Mouse (Mus musculus) stomach, embryonic 15.5 days (tissue): ENCODE results near the gene Arnt. TPM values are rescaled to one million over a fixed set of nuclear protein-coding genes. Genes with fewer than 3 reads are reported as not detected.
A peak's percentile ranks its signal among the peaks of the same experiment; 100 is the strongest.
"Not testable (repeated sequence)": the region's sequence is repeated elsewhere in the genome, so short reads cannot be mapped to it uniquely, and the experiment has no call there.

Source experiments
- ATAC-seq: fragments of 200-750 bp; cut with Nextera tagmentation; 2 replicates; pipeline ENCODE4 v1.8.0; 2017; ENCODE audit warnings: low read depth, moderate number of reproducible peaks, moderate TSS enrichment; ENCODE audit not compliant: insufficient read depth, low FRiP score
- H3K27ac ChIP-seq: fragments of 300-500 bp; sonication (generic); 2 replicates; pipeline ENCODE4 v1.5.1; 2015; ENCODE audit warnings: mild to moderate bottlenecking, inconsistent platforms
- H3K27me3 ChIP-seq: fragments of 300-500 bp; sonication (generic); replicated peaks from 2 replicates; pipeline ENCODE4 v1.6.1; 2015; ENCODE audit warnings: inconsistent platforms
- H3K36me3 ChIP-seq: fragments of 300-500 bp; sonication (generic); 2 replicates; pipeline ENCODE4 v1.6.1; 2015; ENCODE audit warnings: inconsistent platforms
- H3K4me1 ChIP-seq: fragments of 300-500 bp; sonication (generic); 2 replicates; pipeline ENCODE4 v1.6.1; 2015; ENCODE audit warnings: inconsistent platforms
- H3K4me2 ChIP-seq: fragments of 300-500 bp; sonication (generic); 2 replicates; pipeline ENCODE4 v1.6.1; 2015; ENCODE audit warnings: mild to moderate bottlenecking, inconsistent platforms
- H3K4me3 ChIP-seq: fragments of 300-500 bp; sonication (generic); replicated peaks from 2 replicates; pipeline ENCODE4 v1.5.1; 2015; ENCODE audit warnings: inconsistent platforms
- H3K9ac ChIP-seq: fragments of 300-500 bp; sonication (generic); 2 replicates; pipeline ENCODE4 v1.6.1; 2015; ENCODE audit warnings: inconsistent platforms
- H3K9me3 ChIP-seq: fragments of 300-500 bp; sonication (generic); 2 replicates; pipeline ENCODE4 v1.6.1; 2016; ENCODE audit warnings: inconsistent platforms
- WGBS: fragments of 180-500 bp; shearing (Covaris S2); methylation state at CpG from one replicate; pipeline ENCODE4 v1.1.7; 2015; 5-methylcytosine and 5-hydroxymethylcytosine counted together
- polyA plus RNA-seq: library from polyadenylated mRNA; unstranded; fragments of >200 nt; fragmentation: Nextera tagmentation; extraction: Ambion mirVana; gene quantifications from 2 replicates; pipeline ENCODE4 v1.2.1, GENCODE M21; 2015

The Arnt gene
- polyA plus RNA-seq, 1 experiment from 2014 or later = 38.6 TPM

DNA sequence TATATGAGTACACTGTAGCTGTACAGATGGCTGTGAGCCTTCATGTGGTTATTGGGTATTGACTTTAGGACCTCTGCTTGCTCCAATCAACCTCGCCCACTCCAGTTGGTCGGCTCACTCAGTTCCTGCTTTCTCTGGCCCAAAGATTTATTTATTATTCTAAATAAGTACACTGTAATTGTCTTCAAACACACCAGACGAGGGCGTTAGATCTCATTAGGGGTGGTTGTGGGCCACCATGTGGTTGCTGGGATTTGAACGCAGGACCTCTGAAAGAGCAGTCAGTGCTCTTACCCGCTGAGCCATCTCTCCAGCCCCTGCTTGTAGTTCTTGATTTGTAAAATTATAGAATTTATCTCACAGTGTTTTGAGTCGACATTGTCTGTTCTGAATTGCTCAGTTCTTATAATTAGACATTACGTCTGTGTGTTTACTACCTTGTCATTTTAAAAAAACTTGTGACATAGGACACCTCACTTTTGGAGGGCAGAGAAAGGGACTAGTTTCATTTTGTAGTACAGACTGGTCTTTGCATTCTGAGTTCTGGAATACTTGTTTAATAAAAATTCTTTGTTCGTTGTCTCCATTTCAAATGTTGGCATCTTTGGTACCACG is 780 bp upstream of the Arnt start:
- H3K27ac ChIP-seq = peak overlapping the region; percentile 65; the same call in 1 of the 2 replicates
- H3K4me3 ChIP-seq = peak overlapping the region; percentile 77
- H3K27me3 ChIP-seq = no peaks in the 10 kb centered on the region
- no peaks in the 10 kb centered on the region for H3K9me3 ChIP-seq
- H3K9ac ChIP-seq = no peak overlapping the region
- H3K36me3 ChIP-seq = 0 out of 2 replicates have a peak, but pooled peaks cover 11% of the 10 kb centered on the region
- 69% methylated on average over 10 of the region's 10 CpGs for WGBS
- H3K4me2 ChIP-seq = peak overlapping the region; percentile 52
- no peak for ATAC-seq
- H3K4me1 ChIP-seq = no peaks in the 10 kb centered on the region

DNA sequence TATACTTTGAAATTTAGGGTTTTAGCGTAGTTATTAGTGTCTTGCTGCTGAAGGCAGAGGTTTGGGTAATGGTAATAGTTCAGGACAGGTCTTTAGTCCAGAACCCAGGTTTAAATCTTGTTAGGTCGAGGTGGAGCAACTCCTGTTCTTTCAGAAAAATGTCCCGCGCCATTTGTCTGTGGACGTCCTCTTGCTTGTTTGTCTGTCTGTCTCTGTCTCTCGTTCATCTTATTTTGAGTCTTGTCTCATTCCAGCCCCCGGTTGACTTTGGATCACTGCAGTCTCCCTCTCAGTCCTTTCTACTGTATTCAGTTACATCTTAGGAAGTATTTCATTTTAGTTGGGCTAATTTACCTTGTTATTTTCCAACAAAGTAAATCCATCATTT is 789 bp downstream of the Arnt start:
- 2% methylated on average over 7 of the region's 7 CpGs for WGBS
- H3K27me3 ChIP-seq = no peaks in the 10 kb centered on the region
- H3K4me2 ChIP-seq = peak overlapping the region; percentile 52
- H3K4me3 ChIP-seq = peak overlapping the region; percentile 77
- peak overlapping the region; percentile 63 for H3K9ac ChIP-seq
- H3K36me3 ChIP-seq = peaks cover 16% of the 10 kb centered on the region; the same call in 1 of the 2 replicates
- no peak for ATAC-seq
- no peaks in the 10 kb centered on the region for H3K9me3 ChIP-seq
- peak overlapping the region; percentile 65; the same call in 1 of the 2 replicates for H3K27ac ChIP-seq
- H3K4me1 ChIP-seq = no peaks in the 10 kb centered on the region

DNA sequence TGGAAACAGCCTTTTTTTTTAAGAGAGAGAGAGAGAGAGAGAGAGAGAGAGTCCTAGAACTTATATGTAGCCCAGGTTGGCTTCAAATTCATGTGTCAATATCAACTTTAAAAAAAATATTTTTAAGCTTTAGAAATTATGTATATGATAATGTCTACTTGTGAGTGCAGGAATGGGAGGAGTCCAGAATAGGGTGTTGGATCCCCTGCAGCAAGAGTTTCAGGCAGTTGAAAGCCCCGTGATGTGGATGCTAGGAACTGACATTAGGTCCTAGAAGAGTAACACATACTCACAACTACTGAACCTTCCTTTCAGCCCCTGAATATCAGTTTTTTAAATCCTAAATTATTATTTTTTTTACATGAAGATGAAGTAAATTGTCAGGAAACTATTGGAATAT is 1.4 kb downstream of the Arnt start:
- no peak for ATAC-seq
- Histone ChIP-seq H3K4me3 (no peak overlapping the region), H3K9me3 (no peaks in the 10 kb centered on the region), H3K4me2 (peak overlapping the region; percentile 52; the same call in 1 of the 2 replicates), H3K9ac (no peak overlapping the region), H3K27me3 (no peaks in the 10 kb centered on the region), H3K4me1 (no peaks in the 10 kb centered on the region), H3K36me3 (peaks cover 16% of the 10 kb centered on the region; the same call in 1 of the 2 replicates), H3K27ac (no peak overlapping the region)
- WGBS = 40% methylated on average over 1 of the region's 1 CpGs

DNA sequence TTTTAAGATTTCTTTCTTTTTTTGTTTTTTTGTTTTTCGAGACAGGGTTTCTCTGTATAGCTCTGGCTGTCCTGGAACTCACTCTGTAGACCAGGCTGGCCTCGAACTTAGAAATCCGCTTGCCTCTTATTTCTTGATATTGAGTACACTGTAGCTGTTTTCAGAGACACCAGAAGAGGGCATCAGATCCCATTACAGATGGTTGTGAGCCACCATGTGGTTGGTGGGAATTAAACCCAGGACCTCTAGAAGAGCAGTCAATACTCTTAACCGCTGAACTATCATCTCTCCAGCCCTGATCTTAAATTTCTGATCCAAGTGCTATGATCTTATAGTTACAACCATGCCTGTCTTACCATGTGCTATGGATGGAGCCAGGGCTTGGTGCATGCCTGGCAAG is 4.4 kb downstream of the Arnt start:
- ATAC-seq, H3K9ac ChIP-seq, H3K27me3 ChIP-seq, H3K27ac ChIP-seq, H3K4me2 ChIP-seq, H3K4me3 ChIP-seq, H3K9me3 ChIP-seq, H3K4me1 ChIP-seq: not testable (repeated sequence)
- H3K36me3 ChIP-seq = peaks cover 16% of the 10 kb centered on the region; the same call in 1 of the 2 replicates
- WGBS = 95% methylated on average over 4 of the region's 4 CpGs

DNA sequence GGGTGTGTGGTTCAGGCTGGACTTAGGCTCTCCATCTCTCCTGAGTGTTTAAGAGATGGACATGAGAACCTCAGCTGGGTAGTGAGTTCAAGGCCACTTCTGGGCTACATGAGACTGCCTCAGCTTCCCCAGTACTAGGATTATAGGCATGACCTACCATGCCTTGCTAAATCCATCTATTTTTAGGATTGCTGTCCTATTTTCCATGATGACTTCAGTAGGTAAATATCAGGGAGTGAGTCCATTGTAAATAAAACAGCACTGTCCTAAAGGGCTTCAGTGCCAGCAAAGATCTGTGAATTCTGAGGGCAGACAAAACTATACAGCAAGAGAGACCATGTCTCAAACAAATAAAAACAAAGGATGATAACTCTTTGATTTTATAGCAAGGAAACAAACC is 5.5 kb downstream of the Arnt start:
- H3K9ac ChIP-seq = no peak overlapping the region
- no peak overlapping the region for H3K4me2 ChIP-seq
- peaks cover 16% of the 10 kb centered on the region; the same call in 1 of the 2 replicates for H3K36me3 ChIP-seq
- no peak overlapping the region for H3K4me3 ChIP-seq
- H3K27ac ChIP-seq = no peak overlapping the region
- no peaks in the 10 kb centered on the region for H3K27me3 ChIP-seq
- no peaks in the 10 kb centered on the region for H3K4me1 ChIP-seq
- no peak for ATAC-seq
- no peaks in the 10 kb centered on the region for H3K9me3 ChIP-seq

DNA sequence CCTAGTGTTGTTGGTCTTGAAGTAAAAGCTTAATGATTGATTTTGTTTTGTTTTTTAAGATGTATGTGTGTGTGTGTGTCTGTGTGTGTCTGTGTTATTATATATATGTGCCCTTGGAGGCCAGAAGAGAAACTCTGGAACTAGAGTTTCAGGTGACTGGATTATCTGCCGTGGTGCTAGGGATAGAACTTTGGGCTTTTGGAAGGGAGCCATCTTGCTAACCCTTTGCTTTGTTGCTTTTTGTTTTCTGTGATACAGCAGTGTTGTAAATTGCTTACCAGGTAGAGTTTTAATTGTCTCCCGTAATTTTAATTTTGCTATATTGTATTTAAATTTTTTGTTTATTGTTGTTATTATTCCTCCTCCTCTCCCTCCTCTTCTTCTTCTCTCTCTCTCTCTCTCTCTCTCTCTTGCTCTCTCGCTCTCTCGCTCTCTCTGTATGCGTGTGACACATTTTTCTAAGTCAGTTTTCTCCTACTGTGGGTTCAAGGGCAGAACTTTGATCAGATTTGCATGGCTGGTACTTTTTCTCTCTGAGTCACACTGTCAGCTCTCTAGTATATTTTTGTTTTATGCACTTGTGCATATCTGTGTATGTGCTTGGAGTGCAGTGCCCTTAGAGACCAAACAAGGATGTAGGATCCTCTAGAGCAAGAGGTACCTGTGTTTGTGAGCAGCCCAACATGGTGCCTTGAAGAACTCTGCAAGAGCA is 8.4 kb downstream of the Arnt start:
- WGBS = 85% methylated on average over 5 of the region's 5 CpGs
- peaks cover 12% of the 10 kb centered on the region; the same call in 1 of the 2 replicates for H3K36me3 ChIP-seq
- no peak overlapping the region for H3K9ac ChIP-seq
- no peak for ATAC-seq
- no peak overlapping the region for H3K27ac ChIP-seq
- H3K4me3 ChIP-seq = no peak overlapping the region
- H3K27me3 ChIP-seq = no peaks in the 10 kb centered on the region
- no peak overlapping the region for H3K4me2 ChIP-seq
- no peaks in the 10 kb centered on the region for H3K4me1 ChIP-seq
- no peaks in the 10 kb centered on the region for H3K9me3 ChIP-seq

DNA sequence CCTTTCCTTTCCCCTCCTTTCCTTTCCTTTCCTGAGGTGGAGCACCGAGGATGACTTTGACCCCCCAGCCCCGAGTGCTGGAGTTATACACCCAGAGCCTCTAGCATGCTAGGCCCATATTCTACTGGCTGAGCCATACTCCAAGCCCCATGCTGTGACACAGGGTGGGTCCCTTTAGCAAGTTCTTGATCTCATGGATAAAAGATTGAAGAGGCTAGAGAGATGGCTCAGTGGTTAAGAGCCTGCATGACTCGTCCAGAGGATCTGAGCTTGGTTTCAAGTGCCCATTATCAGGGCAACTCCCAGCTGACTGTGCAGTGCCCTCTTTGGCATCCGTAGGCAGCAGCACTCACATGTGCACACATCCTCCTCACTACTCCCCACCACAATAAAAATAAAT is 11.1 kb downstream of the Arnt start:
- WGBS = 72% methylated on average over 4 of the region's 4 CpGs
- H3K9ac ChIP-seq = no peak overlapping the region
- no peak overlapping the region for H3K4me2 ChIP-seq
- H3K4me1 ChIP-seq = no peaks in the 10 kb centered on the region
- H3K9me3 ChIP-seq = no peaks in the 10 kb centered on the region
- H3K27ac ChIP-seq = no peak overlapping the region
- H3K27me3 ChIP-seq = no peaks in the 10 kb centered on the region
- no peak for ATAC-seq
- no peaks in the 10 kb centered on the region for H3K36me3 ChIP-seq
- no peak overlapping the region for H3K4me3 ChIP-seq

DNA sequence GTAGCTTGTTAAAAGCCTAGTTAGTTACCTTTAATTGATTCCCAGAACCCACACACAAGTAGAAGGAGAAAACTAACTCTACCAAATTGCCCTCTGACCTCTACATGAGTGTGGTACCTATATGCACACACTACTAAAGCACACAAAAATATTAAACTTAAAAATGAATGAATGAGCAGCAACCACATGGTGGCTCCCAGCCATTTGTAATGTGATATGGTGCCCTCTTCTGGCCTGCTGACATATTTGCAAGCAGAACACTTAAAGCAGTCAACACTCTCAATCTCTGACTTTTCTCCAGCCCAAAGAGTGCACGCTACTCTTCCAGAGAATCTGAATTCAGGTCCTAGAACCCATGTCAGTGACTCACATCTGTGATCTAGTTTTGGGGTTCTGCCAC is 16.2 kb downstream of the Arnt start:
- Histone ChIP-seq H3K4me3 (no peak overlapping the region), H3K4me2 (no peak overlapping the region), H3K27ac (no peak overlapping the region), H3K4me1 (no peaks in the 10 kb centered on the region), H3K36me3 (peaks cover 17% of the 10 kb centered on the region; the same call in 1 of the 2 replicates), H3K9me3 (no peaks in the 10 kb centered on the region), H3K9ac (no peak overlapping the region), H3K27me3 (no peaks in the 10 kb centered on the region)
- WGBS = 61% methylated on average over 1 of the region's 1 CpGs
- no peak for ATAC-seq

DNA sequence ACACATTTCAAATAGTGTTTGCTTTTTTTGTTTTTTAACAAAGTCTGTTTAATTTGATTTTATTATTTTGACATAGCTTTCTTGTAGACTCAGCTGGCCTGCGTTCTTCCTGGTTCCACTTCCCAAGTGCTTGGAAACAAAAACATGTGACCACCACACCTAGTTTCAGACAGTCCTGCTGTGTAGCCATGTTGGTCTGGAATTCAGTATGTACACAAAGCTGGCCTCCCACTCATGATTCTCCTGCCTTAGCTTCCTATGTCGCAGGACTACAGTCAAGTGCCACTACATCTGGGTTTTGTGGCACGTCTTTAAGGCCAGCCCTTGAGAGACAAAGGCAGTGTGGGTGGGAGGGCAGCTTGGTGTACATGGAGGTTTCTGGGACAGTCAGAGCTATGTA is 16.7 kb downstream of the Arnt start:
- Histone ChIP-seq H3K9ac (no peak overlapping the region), H3K4me1 (no peaks in the 10 kb centered on the region), H3K4me3 (no peak overlapping the region), H3K27me3 (no peaks in the 10 kb centered on the region), H3K4me2 (no peak overlapping the region), H3K9me3 (no peaks in the 10 kb centered on the region), H3K36me3 (peaks cover 17% of the 10 kb centered on the region; the same call in 1 of the 2 replicates), H3K27ac (no peak overlapping the region)
- no peak for ATAC-seq
- WGBS = 85% methylated on average over 3 of the region's 3 CpGs

DNA sequence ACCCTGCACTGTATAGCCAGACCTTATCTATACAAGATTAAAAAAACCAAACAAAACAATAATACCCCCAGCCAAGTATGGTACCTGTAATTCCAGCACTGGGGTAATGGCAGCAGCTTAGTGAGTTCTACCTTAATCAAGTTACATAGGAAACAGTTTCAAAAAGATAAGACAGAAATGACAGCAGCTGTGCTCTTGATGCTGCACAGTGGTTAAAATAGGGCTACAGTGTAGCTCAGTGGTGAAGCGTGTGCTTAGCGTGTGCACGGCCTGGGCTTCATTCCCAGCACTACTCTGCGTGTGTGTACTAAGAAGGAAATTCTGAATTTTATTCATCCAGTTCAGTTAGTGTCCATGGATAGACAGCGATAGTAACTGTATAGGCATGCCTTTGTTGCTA is 22.2 kb downstream of the Arnt start:
- no peaks in the 10 kb centered on the region for H3K4me1 ChIP-seq
- WGBS = 95% methylated on average over 5 of the region's 5 CpGs
- no peaks in the 10 kb centered on the region for H3K9me3 ChIP-seq
- no peak overlapping the region for H3K27ac ChIP-seq
- no peak for ATAC-seq
- H3K36me3 ChIP-seq = peaks cover 17% of the 10 kb centered on the region; the same call in 1 of the 2 replicates
- no peak overlapping the region for H3K4me2 ChIP-seq
- no peak overlapping the region for H3K9ac ChIP-seq
- no peak overlapping the region for H3K4me3 ChIP-seq
- H3K27me3 ChIP-seq = no peaks in the 10 kb centered on the region

DNA sequence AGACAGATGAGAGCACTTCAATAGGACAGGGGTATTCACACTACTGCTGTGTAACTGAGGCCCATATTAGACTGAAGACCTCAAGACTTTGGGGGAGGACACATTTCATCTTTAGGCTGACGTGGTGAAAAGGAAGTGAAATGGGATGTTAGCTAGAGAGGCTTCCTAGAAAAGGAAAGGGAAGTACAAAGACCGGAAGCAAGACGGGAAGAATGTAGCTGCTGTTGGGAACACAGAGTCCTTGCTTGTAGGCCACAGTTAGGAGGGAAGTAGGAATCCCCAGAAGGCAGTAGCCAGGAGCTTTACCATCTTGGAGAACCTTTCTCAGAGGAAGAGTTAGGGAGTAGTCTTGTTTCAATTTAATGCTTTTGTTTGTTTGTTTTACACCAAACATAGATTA is 23.6 kb downstream of the Arnt start:
- Histone ChIP-seq H3K9ac (no peak overlapping the region), H3K27me3 (no peaks in the 10 kb centered on the region), H3K4me3 (no peak overlapping the region), H3K27ac (no peak overlapping the region), H3K4me2 (no peak overlapping the region), H3K9me3 (no peaks in the 10 kb centered on the region), H3K36me3 (peaks cover 14% of the 10 kb centered on the region; the same call in 1 of the 2 replicates), H3K4me1 (no peaks in the 10 kb centered on the region)
- 74% methylated on average over 3 of the region's 3 CpGs for WGBS
- no peak for ATAC-seq

DNA sequence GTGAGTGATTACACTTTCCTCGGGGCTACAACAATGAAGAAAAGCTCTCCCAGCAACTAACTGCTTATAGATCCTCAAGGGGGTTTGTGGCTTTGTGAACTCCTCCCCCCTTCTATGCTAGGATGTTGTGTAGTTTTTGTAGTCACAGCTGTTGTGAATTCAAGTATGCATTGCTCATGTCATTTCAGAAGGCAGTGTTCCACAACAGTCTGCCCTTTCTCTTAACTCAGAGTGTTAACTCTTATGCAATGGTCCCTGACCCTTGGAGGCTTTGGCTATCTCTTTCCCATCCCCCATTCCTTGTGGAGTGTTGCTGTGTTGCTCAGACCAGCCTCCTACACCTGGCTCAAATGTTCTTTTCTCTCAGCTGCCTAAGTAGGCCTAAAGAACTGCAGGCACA is 25.2 kb downstream of the Arnt start:
- no peak for ATAC-seq
- H3K4me3 ChIP-seq = no peak overlapping the region
- 64% methylated on average over 1 of the region's 1 CpGs for WGBS

More for the DNA sequence above, 25.2 kb downstream of the Arnt start:
- H3K27me3 ChIP-seq = no peaks in the 10 kb centered on the region
- H3K36me3 ChIP-seq = peaks cover 3% of the 10 kb centered on the region; the same call in 1 of the 2 replicates
- H3K4me2 ChIP-seq = no peak overlapping the region
- H3K27ac ChIP-seq = no peak overlapping the region
- no peaks in the 10 kb centered on the region for H3K9me3 ChIP-seq
- H3K4me1 ChIP-seq = no peaks in the 10 kb centered on the region
- no peak overlapping the region for H3K9ac ChIP-seq
